Mouse (Mus musculus): ENCODE data around the gene F3.

DNA sequence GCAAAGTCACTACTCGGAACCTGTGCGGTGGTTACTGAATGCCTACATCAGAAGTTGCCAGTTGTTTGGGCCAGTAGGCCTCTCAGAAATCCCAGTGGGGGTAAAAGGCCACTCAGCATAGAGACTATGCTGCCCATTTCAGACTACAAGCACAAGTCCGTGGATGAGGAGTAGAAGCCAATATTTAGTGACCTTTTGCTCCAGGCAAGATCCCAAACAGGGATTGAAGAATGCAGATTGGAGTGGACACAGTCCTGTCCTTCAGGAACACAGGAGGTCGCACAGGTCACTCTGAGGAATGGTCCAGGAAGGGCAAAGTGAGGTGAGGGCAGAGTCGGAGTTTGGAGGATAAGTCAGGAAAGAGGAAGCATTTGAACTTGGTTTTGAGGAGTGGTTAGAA is 29.6 kb upstream of the F3 start:
- TF ChIP-seq CTCF (IDR thresholded peaks at IDR 0.05; ENCODE audit: control insufficient read depth, insufficient read depth, insufficient replicate concordance, low read depth, low read length) (no peak), POLR2A (IDR thresholded peaks at IDR 0.05; ENCODE audit: control insufficient read depth, low read depth, low read length) (no peak)

All from testis, adult 2 months (tissue).